Mouse (Mus musculus): ENCODE data around the gene Itgb8. TPM values are rescaled to one million over a fixed set of nuclear protein-coding genes. Genes with fewer than 3 reads are reported as not detected.

Gene Itgb8
- polyA plus RNA-seq (2012; rRNA removed), result 8.0 and 11.8 TPM in 2 replicates

DNA sequence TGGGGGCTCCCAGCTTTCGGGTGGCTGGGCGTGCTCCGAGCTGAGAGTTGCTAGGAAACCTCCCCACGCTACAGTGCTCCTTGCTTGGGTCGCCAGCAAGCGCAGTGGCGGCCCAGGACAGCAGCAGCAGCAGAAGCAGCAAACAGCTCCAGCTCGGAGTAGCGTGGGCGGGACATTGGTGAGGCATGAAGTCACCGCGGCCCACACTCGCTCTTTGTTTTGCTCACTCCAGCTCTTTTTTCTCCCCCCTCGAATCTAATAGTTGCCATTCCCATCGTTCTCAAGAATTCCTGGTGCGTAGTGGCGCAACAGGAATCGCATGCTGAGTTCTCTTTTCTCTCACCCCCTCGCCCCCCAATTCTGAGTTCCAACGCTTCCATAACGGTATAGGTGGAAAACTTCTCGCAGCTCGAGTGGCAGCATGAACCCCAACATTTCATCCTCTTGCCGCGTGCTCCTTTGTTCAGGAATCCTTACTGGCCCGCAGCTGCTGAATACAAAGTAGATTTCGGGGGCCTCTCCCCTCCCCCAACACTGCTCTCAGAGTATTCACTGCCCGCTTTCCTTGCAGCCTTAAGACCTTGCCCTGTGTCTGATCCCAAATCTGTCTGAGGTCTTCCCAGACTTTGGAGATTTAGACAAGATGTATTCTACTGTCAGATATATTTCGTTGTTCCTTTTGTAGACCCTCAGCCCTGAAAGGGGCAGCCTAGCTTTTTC lies at the start of gene Itgb8:
TSS of gene Itgb8 (minus strand) at position 107 of the 720 bp plus-strand sequence.

Other genes with a start within 250 kb of the Itgb8 start
- 0.12 and 0.27 TPM in 2 replicates for gene Macc1, start 75.5 kb upstream of the Itgb8 start, polyA plus RNA-seq (2012; rRNA removed)